Mouse (Mus musculus): ENCODE data around the gene Cux2. TPM values are rescaled to one million over a fixed set of nuclear protein-coding genes. Genes with fewer than 3 reads are reported as not detected.

The Cux2 gene
- polyA plus RNA-seq, 2 experiments from 2014 or later, result 0.15 TPM; not detected in 1

DNA sequence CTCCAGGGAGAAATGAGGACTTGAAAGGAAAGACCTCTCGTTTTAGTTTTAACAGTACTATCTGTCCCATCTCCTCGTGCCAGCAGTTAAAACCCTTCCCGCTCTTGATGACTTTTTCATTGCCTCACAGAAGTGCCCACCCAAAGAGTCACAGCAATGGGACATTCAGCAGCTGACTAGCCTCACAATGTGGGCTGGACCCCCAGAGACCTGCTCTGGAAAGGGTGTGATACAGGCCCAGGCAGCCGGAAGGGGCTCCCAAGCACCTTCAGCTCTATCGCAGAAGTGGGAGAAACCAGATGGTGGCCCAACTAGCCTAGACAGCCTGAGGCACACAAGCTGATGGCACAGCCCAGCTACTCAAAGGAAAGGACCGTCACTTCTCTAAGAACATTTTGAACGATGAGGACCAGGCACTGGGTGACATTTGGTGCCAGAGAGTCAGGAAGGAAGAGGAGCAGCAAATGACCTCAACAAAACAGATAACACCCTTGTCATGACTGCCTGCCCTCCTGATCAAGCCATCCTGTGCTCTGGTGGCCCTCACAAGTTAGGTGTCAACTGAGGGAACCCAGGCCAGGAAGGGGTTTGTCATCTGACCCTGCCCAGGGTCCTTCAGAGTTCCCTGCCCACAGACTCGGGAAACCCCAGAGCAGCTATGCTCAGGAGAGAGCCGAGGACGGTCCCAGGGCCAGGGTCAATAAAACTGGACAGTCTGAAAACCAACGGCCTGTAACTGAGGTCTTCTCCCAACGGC, 214.7 kb downstream of the Cux2 start:
- ATAC-seq, result no peak

- no peak for ATAC-seq
Observed at GRCm38 (mm10) chr5:121834241-121834606, 215.7 kb downstream of the Cux2 start.

- no peak for ATAC-seq
Observed at GRCm38 (mm10) chr5:121833572-121834240, 216.2 kb downstream of the Cux2 start.

- no peak for ATAC-seq
Observed at GRCm38 (mm10) chr5:121833159-121833558, 216.7 kb downstream of the Cux2 start.

- ATAC-seq, result no peak
Observed at GRCm38 (mm10) chr5:121832376-121833155, 217.3 kb downstream of the Cux2 start.

DNA sequence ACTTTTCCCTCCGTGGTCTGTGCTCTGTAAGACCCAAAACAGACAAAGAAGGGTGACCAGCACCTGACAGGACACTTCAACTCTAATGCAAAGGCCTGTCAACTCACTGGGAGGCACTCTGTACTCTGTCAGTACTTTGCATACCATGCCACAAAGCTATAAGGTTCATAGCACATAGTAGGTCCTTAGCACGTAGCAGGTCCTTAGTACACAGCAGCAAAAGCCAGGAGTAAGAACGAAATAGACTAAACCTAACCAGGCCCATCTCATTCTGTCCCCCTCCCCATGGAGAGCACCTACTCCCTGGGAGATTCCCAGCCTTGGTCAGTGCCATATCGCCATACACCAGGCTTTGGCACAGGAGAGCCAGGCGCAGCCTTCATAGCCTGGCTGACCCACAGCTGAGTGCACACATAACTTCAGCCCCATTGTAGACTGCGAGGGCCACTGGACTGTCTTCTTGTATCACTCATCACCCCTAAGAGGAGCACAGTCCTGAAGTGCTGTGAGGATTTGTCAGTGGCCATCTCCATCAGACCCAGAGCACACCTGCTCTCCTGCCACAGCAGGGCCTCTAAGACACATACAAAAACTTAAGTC, 218.8 kb downstream of the Cux2 start:
- ATAC-seq, result no peak

GRCm38 (mm10) chr5:121828491-121829432, 221.1 kb downstream of the Cux2 start:
- ATAC-seq, result no peak

DNA sequence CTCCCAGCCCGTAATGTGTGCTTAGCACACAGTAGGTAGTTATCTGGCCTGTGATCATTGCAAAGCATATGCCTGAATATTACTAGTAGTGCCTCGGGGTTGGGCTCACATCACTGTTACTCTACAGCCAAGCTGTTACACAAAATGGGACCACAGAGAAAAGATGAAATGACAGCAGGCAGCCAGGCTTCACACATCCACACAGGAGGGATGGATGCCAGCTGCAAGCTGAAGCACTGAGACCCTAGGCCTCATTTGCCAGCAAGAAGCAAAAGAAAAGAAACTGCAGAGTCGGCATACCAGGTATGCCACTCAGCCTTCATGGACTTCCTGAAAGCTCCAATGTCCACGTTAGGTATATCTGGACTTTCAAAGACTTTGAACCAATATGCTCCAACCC, 222.0 kb downstream of the Cux2 start:
- no peak for ATAC-seq

GRCm38 (mm10) chr5:121825606-121826005, 224.3 kb downstream of the Cux2 start:
- ATAC-seq, result no peak

GRCm38 (mm10) chr5:121824121-121824520, 225.8 kb downstream of the Cux2 start:
- no peak for ATAC-seq

GRCm38 (mm10) chr5:121823668-121824067, 226.2 kb downstream of the Cux2 start:
- no peak for ATAC-seq

DNA sequence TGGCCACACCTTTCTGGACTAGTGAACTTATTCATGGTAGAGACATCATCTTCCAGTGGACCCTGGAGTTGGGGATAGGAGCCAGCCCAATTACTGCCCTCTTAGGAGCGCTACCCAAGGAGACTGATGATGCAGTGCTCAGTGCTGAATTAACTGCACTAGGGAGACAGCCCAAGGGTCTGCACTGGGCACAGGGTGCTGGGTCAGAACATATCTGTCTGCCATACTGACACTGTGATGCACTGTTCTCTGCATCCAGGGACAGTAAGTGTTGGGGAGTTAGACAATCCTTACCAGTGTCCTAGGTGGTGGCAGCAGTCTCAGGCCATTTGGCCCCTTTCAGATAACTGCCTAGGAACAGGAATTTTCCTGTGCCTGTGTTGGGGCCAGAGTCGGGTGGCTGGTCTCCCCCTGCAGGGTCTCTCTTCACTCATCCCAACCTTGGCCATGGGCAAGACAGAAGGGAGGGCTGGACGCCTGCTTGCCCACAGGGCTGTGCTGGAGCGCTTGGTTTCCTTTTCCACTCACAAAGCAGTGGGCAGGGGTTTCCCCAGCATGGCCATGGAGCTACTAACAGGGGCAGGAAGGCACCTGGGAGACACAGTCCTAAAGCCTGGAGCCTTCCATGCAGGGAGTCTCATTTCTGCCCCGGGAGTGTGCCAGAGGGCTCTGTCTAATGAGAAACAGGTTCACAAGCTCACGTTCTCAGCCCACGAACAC, 227.0 kb downstream of the Cux2 start:
- no peak for ATAC-seq

- no peak for ATAC-seq
Observed at GRCm38 (mm10) chr5:121821552-121821951, 228.3 kb downstream of the Cux2 start.

- ATAC-seq, result no peak
Observed at GRCm38 (mm10) chr5:121821116-121821515, 228.8 kb downstream of the Cux2 start.

- ATAC-seq, result no peak
Observed at GRCm38 (mm10) chr5:121820657-121821056, 229.2 kb downstream of the Cux2 start.

DNA sequence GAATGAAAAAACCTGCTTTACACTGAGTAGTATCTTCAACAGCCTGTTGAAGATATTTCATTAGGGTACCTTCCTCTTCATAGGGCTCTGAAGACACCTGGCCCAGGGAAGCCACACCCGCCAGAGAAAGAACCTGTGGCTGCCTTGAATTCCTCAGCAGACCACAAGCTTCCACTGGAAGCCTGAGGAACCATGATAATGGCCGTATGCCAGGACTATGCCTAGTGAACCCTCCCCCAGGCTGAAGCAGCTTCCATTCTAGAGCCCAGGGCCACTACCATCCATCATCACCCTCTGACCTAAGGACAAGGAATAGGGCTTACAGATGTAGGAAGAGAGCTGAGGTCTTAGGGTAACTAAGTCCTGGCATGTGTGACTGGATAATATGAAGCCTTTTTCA, 229.7 kb downstream of the Cux2 start:
- no peak for ATAC-seq

DNA sequence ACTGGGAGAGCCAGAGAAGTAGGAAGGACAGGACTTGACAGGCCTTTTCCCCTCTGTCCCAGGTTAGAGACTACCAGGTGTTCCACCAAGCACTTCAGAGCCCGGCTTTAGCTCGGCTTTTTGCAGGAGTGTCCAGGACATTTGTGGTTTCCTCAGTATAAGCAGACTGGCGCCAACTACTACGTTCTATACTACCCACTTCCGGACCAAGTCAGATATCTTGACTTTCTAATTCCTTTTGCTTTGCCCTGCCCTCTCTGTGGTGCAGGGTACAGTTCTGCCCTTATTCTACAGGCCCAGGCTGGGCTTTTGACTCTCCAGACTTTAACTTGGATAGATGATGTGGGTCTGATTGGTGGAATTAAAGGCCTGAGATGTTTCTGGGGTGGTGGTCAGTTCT, 230.3 kb downstream of the Cux2 start:
- ATAC-seq, result peak; percentile 85

- no peak for ATAC-seq
Observed at GRCm38 (mm10) chr5:121818862-121819261, 231.0 kb downstream of the Cux2 start.

DNA sequence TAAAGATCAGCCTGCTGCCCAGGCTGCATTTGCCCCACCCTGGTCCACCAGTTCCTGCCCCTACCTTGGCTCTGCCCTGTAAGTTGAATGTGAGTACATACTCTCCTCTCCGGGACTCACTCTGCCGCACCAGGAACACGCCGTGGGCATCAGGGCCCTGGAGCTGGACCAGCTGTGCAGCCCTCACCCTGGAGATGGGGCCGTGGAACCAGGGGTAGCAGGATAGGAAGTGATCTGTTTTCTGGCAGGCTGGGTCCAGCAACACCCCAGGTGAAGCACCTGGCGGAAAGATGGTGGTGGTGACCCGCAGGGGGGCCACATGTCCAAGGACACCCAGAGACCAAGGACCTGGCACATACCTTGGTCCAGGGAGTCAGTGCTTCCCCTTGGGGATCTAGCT, 231.5 kb downstream of the Cux2 start:
- ATAC-seq, result no peak

GRCm38 (mm10) chr5:121817551-121817950, 232.4 kb downstream of the Cux2 start:
- no peak for ATAC-seq

GRCm38 (mm10) chr5:121816611-121817010, 233.3 kb downstream of the Cux2 start:
- ATAC-seq, result no peak

All from CD4-positive, CD25-positive, alpha-beta regulatory T cell, adult 4 months (primary cell).